Mouse (Mus musculus) G1E (cell line): ENCODE results near the gene Art3. TPM values are rescaled to one million over a fixed set of nuclear protein-coding genes. Genes with fewer than 3 reads are reported as not detected.

ENCODE experiments used
- ATAC-seq: 2 replicates; pipeline ENCODE4 v1.8.0; 2016; ENCODE audit warnings: mild to moderate bottlenecking; ENCODE audit not compliant: insufficient number of reproducible peaks, poor library complexity, low FRiP score, severe bottlenecking; ENCODE audit errors: extremely low read depth
- DNase-seq: peaks from one replicate; pipeline ENCODE4 v3.0.0; 2012; ENCODE audit warnings: low spot score
- H3K27me3 ChIP-seq: 2 replicates; pipeline ENCODE4 v1.6.1; 2012; ENCODE audit warnings: mild to moderate bottlenecking, low read length, inconsistent platforms; ENCODE audit not compliant: insufficient read depth
- H3K36me3 ChIP-seq: replicated peaks from 2 replicates; pipeline ENCODE3; 2012; ENCODE audit warnings: mild to moderate bottlenecking, inconsistent platforms
- H3K4me1 ChIP-seq: 2 replicates; pipeline ENCODE4 v1.6.1; 2012; ENCODE audit warnings: low read depth, low read length, inconsistent platforms, mixed read lengths; ENCODE audit not compliant: insufficient read depth
- H3K4me3 ChIP-seq: 2 replicates; pipeline ENCODE4 v1.5.1; 2012; ENCODE audit warnings: low read depth, mild to moderate bottlenecking, inconsistent platforms, low read length, moderate library complexity, mixed read lengths
- H3K9me3 ChIP-seq: replicated peaks from 2 replicates; pipeline ENCODE4 v1.6.1; 2012; ENCODE audit warnings: inconsistent platforms
- CTCF ChIP-seq: IDR thresholded peaks from 2 replicates; pipeline ENCODE4 v1.5.1; 2012; ENCODE audit warnings: low read depth, low read length, inconsistent platforms, mixed read lengths
- GATA1 ChIP-seq: IDR thresholded peaks from 2 replicates; pipeline ENCODE4 v1.6.1; 2012; ENCODE audit warnings: borderline replicate concordance, low read length, inconsistent platforms, mixed read lengths
- GATA2 ChIP-seq: IDR thresholded peaks from 2 replicates; pipeline ENCODE4 v1.6.1; 2012; ENCODE audit warnings: low read depth, low read length, inconsistent platforms, borderline replicate concordance
- POLR2AphosphoS5 ChIP-seq: IDR thresholded peaks from 2 replicates; pipeline ENCODE4 v1.6.1; 2012; ENCODE audit warnings: low read depth, low read length, inconsistent platforms; ENCODE audit not compliant: insufficient replicate concordance
- TAL1 ChIP-seq: conservative IDR thresholded peaks from 2 replicates; pipeline ENCODE4 v1.6.1; 2012; ENCODE audit warnings: low read depth, low read length, inconsistent platforms, mixed read lengths
- polyA plus RNA-seq: library from polyadenylated mRNA; stranded (reverse); fragments of >175 nt; gene quantifications from 2 replicates; pipeline ENCODE4 v1.2.3, GENCODE M21; 2012
- total RNA-seq, 2 experiments: library from RNA; stranded (forward) in 1 of 2; stranded (reverse) in 1 of 2; fragments of 200-1000 nt in 1 of 2; fragments of >200 nt in 1 of 2; fragmentation: Nextera tagmentation in 1 of 2; gene quantifications; 2 replicates each; pipeline ENCODE4 v1.2.3; 2014 to 2017

Art3 gene
- total and polyA plus RNA-seq, 3 experiments = 0.22 TPM; not detected in 2

- no peaks in the 10 kb centered on the region for H3K9me3 ChIP-seq
- H3K4me3 ChIP-seq = no peak overlapping the region
- ATAC-seq (no peak), DNase-seq (no peak)
- peaks cover 44% of the 10 kb centered on the region for H3K27me3 ChIP-seq
- H3K36me3 ChIP-seq = no peaks in the 10 kb centered on the region
- H3K4me1 ChIP-seq = peaks cover 8% of the 10 kb centered on the region
- TF ChIP-seq TAL1 (no peak), GATA2 (no peak), CTCF (no peak)
Measured at GRCm38 (mm10) chr5:92374721-92375142, 43.1 kb downstream of the Art3 start.

- no peak overlapping the region for H3K4me3 ChIP-seq
- H3K36me3 ChIP-seq = no peaks in the 10 kb centered on the region
- DNase-seq (no peak), ATAC-seq (no peak)
- H3K4me1 ChIP-seq = peaks cover 8% of the 10 kb centered on the region
- peaks cover 44% of the 10 kb centered on the region for H3K27me3 ChIP-seq
- no peaks in the 10 kb centered on the region for H3K9me3 ChIP-seq
- TF ChIP-seq GATA2 = no peak
- TF ChIP-seq TAL1 = no peak
- TF ChIP-seq GATA1 = no peak
- TF ChIP-seq POLR2AphosphoS5 = no peak
- no peak for TF ChIP-seq CTCF
Measured at GRCm38 (mm10) chr5:92375368-92375767, 43.7 kb downstream of the Art3 start.

- H3K27me3 ChIP-seq = peaks cover 32% of the 10 kb centered on the region
- TF ChIP-seq GATA1 (no peak), CTCF (no peak), GATA2 (no peak), POLR2AphosphoS5 (no peak), TAL1 (no peak)
- H3K4me3 ChIP-seq = no peak overlapping the region
- no peak for DNase-seq
- no peaks in the 10 kb centered on the region for H3K9me3 ChIP-seq
- H3K36me3 ChIP-seq = no peaks in the 10 kb centered on the region
- no peak for ATAC-seq
- H3K4me1 ChIP-seq = peaks cover 12% of the 10 kb centered on the region
Measured at GRCm38 (mm10) chr5:92376795-92377405, 45.3 kb downstream of the Art3 start.

- TF ChIP-seq TAL1 (no peak), CTCF (peak; percentile 48)
- peaks cover 8% of the 10 kb centered on the region for H3K27me3 ChIP-seq
- H3K4me1 ChIP-seq = peaks cover 29% of the 10 kb centered on the region
- DNase-seq = peak; percentile 32
- no peaks in the 10 kb centered on the region for H3K9me3 ChIP-seq
- 0 out of 2 replicates have a peak, but pooled peaks have one; percentile 45 for ATAC-seq
- no peaks in the 10 kb centered on the region for H3K36me3 ChIP-seq
- H3K4me3 ChIP-seq = no peak overlapping the region
Measured at GRCm38 (mm10) chr5:92381550-92382348, 50.1 kb downstream of the Art3 start.

- H3K36me3 ChIP-seq = no peaks in the 10 kb centered on the region
- no peak overlapping the region for H3K4me3 ChIP-seq
- no peak for TF ChIP-seq TAL1
- TF ChIP-seq CTCF = no peak
- TF ChIP-seq GATA2 = no peak
- TF ChIP-seq POLR2AphosphoS5 = no peak
- TF ChIP-seq GATA1 = no peak
- ATAC-seq (no peak), DNase-seq (no peak)
- H3K4me1 ChIP-seq = peaks cover 30% of the 10 kb centered on the region
- H3K9me3 ChIP-seq = no peaks in the 10 kb centered on the region
- H3K27me3 ChIP-seq = peaks cover 3% of the 10 kb centered on the region; the same call in 1 of the 2 replicates
Measured at GRCm38 (mm10) chr5:92382349-92382679, 50.7 kb downstream of the Art3 start.

GRCm38 (mm10) chr5:92383747-92384146 lies 52.1 kb downstream of the Art3 start:
- H3K36me3 ChIP-seq = no peaks in the 10 kb centered on the region
- ATAC-seq (no peak), DNase-seq (no peak)
- no peaks in the 10 kb centered on the region for H3K9me3 ChIP-seq
- no peak overlapping the region for H3K4me3 ChIP-seq
- peaks cover 30% of the 10 kb centered on the region for H3K4me1 ChIP-seq
- H3K27me3 ChIP-seq = peaks cover under 1% of the 10 kb centered on the region
- no peak for TF ChIP-seq GATA2
- TF ChIP-seq GATA1 = no peak
- TF ChIP-seq TAL1 = no peak
- no peak for TF ChIP-seq POLR2AphosphoS5
- no peak for TF ChIP-seq CTCF
